Comparison of ENCODE assay signal across 9 mouse cellular contexts in genomic region chr8:115157977-115158720, GRCm38 (mm10).
DNase-seq lines count a peak whose midpoint lies in the region; ATAC-seq lines count a peak whose summit lies in the region.
"Had no signal": no experiment of that assay in that cellular context is flagged by ENCODE, and none has a peak within 500 bp of the region (broad histone marks: within the 10 kb centered on the region; RNA-seq: fewer than 3 reads in every experiment).

No protein-coding gene starts in this region.

- no peak overlapping the region for H3K4me3 ChIP-seq in kidney, embryonic 15.5 days (replicated peaks)
- no peak overlapping the region for H3K4me3 ChIP-seq in embryonic facial prominence, embryonic 15.5 days (replicated peaks)
- H3K4me3 ChIP-seq in limb, embryonic 13.5 days = no peak overlapping the region
- no peak overlapping the region for H3K4me3 ChIP-seq in stomach, embryonic 14.5 days (ENCODE audit: low read depth, low read length)

- peaks cover 11% of the 10 kb centered on the region for H3K27me3 ChIP-seq in kidney, embryonic 15.5 days
- H3K27me3 ChIP-seq in embryonic facial prominence, embryonic 15.5 days = peaks cover 3% of the 10 kb centered on the region; the same call in 1 of the 2 replicates
- H3K27me3 ChIP-seq in limb, embryonic 13.5 days = peaks cover 63% of the 10 kb centered on the region
- H3K27me3 ChIP-seq in stomach, embryonic 14.5 days (ENCODE audit: control insufficient read depth, insufficient read depth, low read length) = no peaks in the 10 kb centered on the region

- H3K4me1 ChIP-seq in kidney, embryonic 15.5 days = peaks cover 35% of the 10 kb centered on the region
- H3K4me1 ChIP-seq in embryonic facial prominence, embryonic 15.5 days = peaks cover 27% of the 10 kb centered on the region
- H3K4me1 ChIP-seq in limb, embryonic 13.5 days = peaks cover 55% of the 10 kb centered on the region
- H3K4me1 ChIP-seq in stomach, embryonic 14.5 days (ENCODE audit: control insufficient read depth, insufficient read depth, low read length) = peaks cover 2% of the 10 kb centered on the region; the same call in 1 of the 2 replicates

- ATAC-seq in kidney, embryonic 15.5 days (replicated peaks; ENCODE audit: low FRiP score) = peak; percentile 53
- no peak for ATAC-seq in embryonic facial prominence, embryonic 15.5 days (ENCODE audit: insufficient number of reproducible peaks, low FRiP score, low TSS enrichment, low read depth)
- ATAC-seq in limb, embryonic 13.5 days (ENCODE audit: low FRiP score, low read depth) = peak; percentile 10; the same call in 1 of the 2 replicates
- ATAC-seq in stomach, embryonic 14.5 days (ENCODE audit: insufficient number of reproducible peaks, insufficient read depth, low FRiP score, low read depth) = no peak; the same call in 1 of the 2 replicates
- ATAC-seq: liver, embryonic 12.5 days had no signal

- DNase-seq in kidney, postnatal 14 days = no peak
- DNase-seq in spleen, postnatal 36 days (ENCODE audit: low spot score in 2 of 2) = no peak
- DNase-seq in gastrocnemius, postnatal 10 days = no peak
- DNase-seq in layer of hippocampus, postnatal 10 days (ENCODE audit: low spot score in 2 of 2) = no peak

- WGBS in kidney, embryonic 15.5 days = 51% methylated on average over 12 of the region's 12 CpGs
- WGBS in embryonic facial prominence, embryonic 15.5 days = 51% methylated on average over 12 of the region's 12 CpGs
- 43% methylated on average over 12 of the region's 12 CpGs for WGBS in limb, embryonic 13.5 days
- 57% methylated on average over 12 of the region's 12 CpGs for WGBS in stomach, embryonic 14.5 days

- peak overlapping the region; percentile 75 for H3K4me2 ChIP-seq in kidney, embryonic 15.5 days
- peak overlapping the region; percentile 55; the same call in 1 of the 2 replicates for H3K4me2 ChIP-seq in embryonic facial prominence, embryonic 15.5 days (replicated peaks)
- peak overlapping the region; percentile 64 for H3K4me2 ChIP-seq in limb, embryonic 13.5 days (replicated peaks)
- H3K4me2 ChIP-seq in stomach, embryonic 14.5 days (replicated peaks; ENCODE audit: low read depth, low read length) = peak overlapping the region; percentile 50; the same call in 1 of the 2 replicates

- no peaks in the 10 kb centered on the region for H3K9me3 ChIP-seq in kidney, embryonic 15.5 days (replicated peaks)
- no peaks in the 10 kb centered on the region for H3K9me3 ChIP-seq in embryonic facial prominence, embryonic 15.5 days (replicated peaks)
- H3K9me3 ChIP-seq in limb, embryonic 13.5 days = no peaks in the 10 kb centered on the region
- no peaks in the 10 kb centered on the region for H3K9me3 ChIP-seq in stomach, embryonic 14.5 days (ENCODE audit: control insufficient read depth, low read depth, low read length)
- H3K9me3 ChIP-seq: liver, embryonic 12.5 days had no signal

- peak overlapping the region; percentile 15; the same call in 1 of the 2 replicates for H3K27ac ChIP-seq in kidney, embryonic 15.5 days
- H3K27ac ChIP-seq in embryonic facial prominence, embryonic 15.5 days (replicated peaks) = peak overlapping the region; percentile 86
- no peak overlapping the region for H3K27ac ChIP-seq in limb, embryonic 13.5 days
- H3K27ac ChIP-seq in stomach, embryonic 14.5 days (ENCODE audit: low read length) = no peak overlapping the region
- H3K27ac ChIP-seq: liver, embryonic 12.5 days had no signal

- H3K36me3 ChIP-seq in kidney, embryonic 15.5 days = no peaks in the 10 kb centered on the region
- no peaks in the 10 kb centered on the region for H3K36me3 ChIP-seq in embryonic facial prominence, embryonic 15.5 days
- no peaks in the 10 kb centered on the region for H3K36me3 ChIP-seq in limb, embryonic 13.5 days
- H3K36me3 ChIP-seq in stomach, embryonic 14.5 days (ENCODE audit: control insufficient read depth, insufficient read depth, low read length) = no peaks in the 10 kb centered on the region
- H3K36me3 ChIP-seq: liver, embryonic 12.5 days had no signal

- H3K9ac ChIP-seq in kidney, embryonic 15.5 days = no peak overlapping the region
- H3K9ac ChIP-seq in embryonic facial prominence, embryonic 15.5 days = no peak overlapping the region
- no peak overlapping the region for H3K9ac ChIP-seq in limb, embryonic 13.5 days
- H3K9ac ChIP-seq in stomach, embryonic 14.5 days (replicated peaks; ENCODE audit: low read depth, low read length) = no peak overlapping the region
- H3K9ac ChIP-seq: liver, embryonic 12.5 days had no signal

Comparison
In these comparisons a context has a peak if more than half of its experiments do, and no peak if none do; other contexts are left out.
1. ATAC-seq: peak in kidney, embryonic 15.5 days (single experiment) and limb, embryonic 13.5 days (single experiment); none in embryonic facial prominence, embryonic 15.5 days (single experiment) and stomach, embryonic 14.5 days (single experiment).
2. H3K27ac ChIP-seq: peak in kidney, embryonic 15.5 days (single experiment) and embryonic facial prominence, embryonic 15.5 days (single experiment); none in limb, embryonic 13.5 days (single experiment) and stomach, embryonic 14.5 days (single experiment).
3. Peak in every context shown above with its lines, with median percentiles within 50 percentile points of each other: H3K4me2 ChIP-seq.